Mouse (Mus musculus) lung, postnatal 4 days (tissue): ENCODE measurements at regions not wholly inside any gene's neighbourhood (a gene's known extent, or its start where the extent isn't known, plus 50 kb on each side); places are given as distances from the start of the nearest gene placed in this dataset.
"Not testable (repeated sequence)": the region's sequence is repeated elsewhere in the genome, so short reads cannot be mapped to it uniquely, and the experiment has no call there.

ENCODE experiments used
- DNase-seq, 2 experiments: peaks; one replicate each; pipeline ENCODE4 v3.0.0; 2021

GRCm38 (mm10) chrX:92981141-92981540 is 305.1 kb upstream of the Arx start:
- no peak for DNase-seq

- no peak for DNase-seq
Observed at GRCm38 (mm10) chrX:93002236-93002976, 283.8 kb upstream of the Arx start.

DNA sequence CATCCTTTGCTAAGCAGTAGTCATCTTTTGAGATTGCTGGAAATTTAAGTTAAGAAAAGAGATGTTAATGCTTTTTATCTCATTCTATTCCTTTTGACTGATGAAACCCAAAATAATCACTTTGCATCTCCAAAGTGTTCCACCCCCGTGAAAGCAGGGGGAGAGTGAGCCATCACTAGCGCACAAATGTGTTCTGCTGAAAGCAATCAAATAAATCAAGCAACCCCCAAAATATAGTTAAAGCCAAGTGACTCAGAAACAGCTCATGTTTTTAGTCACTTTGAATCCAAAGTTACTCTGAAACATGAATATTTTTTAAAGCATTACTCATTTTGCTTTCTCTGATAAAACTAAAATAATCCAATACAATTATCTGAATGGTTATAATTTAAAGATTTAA is 279.6 kb upstream of the Arx start:
- DNase-seq, result no peak

DNA sequence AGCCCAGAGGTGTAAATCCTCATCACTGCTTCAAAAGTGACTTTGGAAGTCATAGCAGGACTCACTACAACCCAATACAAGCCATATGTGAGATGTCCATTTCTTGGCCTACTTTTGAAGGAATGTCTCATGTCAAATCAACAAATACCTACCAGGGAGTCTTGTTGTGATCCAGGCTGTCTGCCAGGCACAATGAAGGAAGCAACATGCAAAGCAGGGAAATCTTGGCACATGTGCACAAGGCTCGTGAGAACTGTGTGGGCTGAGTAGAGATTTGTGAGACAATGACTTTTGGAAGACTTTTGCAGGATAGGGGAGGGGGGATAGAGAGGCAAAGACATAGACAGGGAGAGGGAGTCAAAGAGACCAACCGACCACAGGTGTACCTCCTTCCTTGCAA is 274.7 kb upstream of the Arx start:
- DNase-seq, result peak in 1 of 2 experiments; percentile 26

GRCm38 (mm10) chrX:93016391-93016790 is 269.9 kb upstream of the Arx start:
- DNase-seq, result peak in 1 of 2 experiments; percentile 53

GRCm38 (mm10) chrX:93041096-93041495 is 245.1 kb upstream of the Arx start:
- DNase-seq, result no peak

GRCm38 (mm10) chrX:93042736-93043135 is 243.5 kb upstream of the Arx start:
- DNase-seq, result no peak

- DNase-seq, result no peak
Observed at GRCm38 (mm10) chrX:93048967-93049754, 237.1 kb upstream of the Arx start.

GRCm38 (mm10) chrX:93049755-93050143 is 236.5 kb upstream of the Arx start:
- DNase-seq, result no peak

- DNase-seq, result no peak
Observed at GRCm38 (mm10) chrX:93059533-93059932, 226.7 kb upstream of the Arx start.

DNA sequence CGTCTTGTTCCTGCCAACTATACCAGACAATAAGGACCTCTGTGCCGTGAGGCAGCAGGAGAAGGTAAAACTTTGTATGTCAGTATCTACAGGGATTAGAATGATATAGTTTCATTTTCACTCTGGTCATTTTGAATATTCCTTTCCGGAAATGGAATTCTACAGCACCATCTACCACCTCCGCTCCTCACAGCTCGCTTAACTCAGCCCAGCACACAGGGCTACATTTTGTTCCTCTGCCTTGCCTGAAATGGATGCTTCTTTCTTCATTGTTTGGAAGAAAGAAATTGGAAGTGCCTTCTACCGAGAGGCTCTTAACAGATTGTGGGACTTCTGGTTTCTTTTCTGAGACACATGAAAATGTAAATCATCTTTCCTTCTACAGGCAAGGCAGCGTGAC is 217.4 kb upstream of the Arx start:
- DNase-seq, result no peak

DNA sequence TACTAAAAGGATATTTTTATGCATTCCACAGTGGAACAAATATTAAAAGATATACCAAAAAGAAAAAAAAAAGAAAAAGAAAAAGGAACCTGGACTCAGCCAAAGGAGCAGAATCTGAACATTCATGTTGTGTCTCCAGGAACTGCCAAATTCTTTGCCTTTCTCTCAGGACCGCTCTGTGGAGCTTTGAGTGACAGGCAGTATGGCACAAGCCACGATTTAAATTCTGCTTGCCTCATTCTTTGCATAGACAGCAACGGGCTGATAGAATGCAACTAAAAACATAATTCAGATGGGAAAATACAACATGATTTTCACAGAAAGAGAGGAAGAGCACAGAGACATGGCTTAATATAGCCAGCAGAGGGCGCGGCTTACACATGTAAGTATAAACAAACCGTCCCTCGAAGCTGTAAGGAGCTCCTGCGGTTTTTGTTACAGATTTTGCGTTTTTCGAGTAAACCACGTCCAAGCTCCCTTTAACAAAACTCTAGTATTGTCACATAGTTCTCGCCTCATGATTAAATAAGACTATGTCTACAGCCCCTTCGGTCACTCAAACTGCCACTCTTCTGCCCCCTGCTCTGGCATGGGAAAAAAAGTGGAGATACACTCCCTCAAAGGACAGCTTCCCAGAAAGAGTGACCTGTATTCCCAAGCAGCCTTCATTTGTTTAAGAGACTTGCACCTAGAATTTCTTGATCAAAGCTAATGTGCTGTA is 216.5 kb upstream of the Arx start:
- peak in 1 of 2 experiments; percentile 36 for DNase-seq

- no peak for DNase-seq
Observed at GRCm38 (mm10) chrX:93070290-93070611, 216.0 kb upstream of the Arx start.

DNA sequence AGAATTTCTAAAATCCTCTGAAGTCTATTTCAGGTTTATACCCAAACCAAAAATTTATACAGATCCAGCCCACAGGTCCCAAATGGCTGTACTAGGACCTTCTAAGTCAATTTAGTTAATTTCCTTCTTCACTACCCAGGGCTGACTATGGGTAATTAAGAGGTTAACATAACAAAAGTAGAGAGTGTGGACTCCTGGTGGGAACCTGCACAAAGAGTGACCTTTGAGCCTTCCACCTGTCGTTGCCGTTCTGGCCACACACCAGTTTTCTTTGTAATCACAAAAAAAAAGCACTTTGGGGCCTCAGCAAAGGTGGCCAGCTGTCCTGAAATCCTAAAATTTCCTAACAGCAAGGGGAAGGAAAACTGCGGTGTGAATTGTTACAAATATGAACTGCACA is 197.3 kb upstream of the Arx start:
- no peak for DNase-seq

DNA sequence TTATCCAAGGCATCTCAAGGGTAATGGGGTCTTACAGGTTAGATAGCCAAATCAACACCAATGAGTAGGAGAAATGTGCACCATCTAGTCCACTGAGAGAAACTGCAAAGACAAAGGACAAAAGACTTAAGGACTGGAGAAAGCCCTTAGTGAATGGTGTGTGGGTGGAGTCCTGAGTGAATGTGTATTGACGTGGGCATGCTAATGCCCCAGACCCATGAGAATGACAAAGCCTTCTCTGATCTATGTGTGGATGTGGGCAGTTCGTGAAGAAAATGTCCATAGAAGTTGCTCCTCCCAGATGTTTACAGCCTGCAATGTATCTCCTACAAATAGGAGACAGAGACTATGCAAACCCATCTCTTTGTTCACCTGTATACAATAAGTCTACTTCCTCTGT is 188.7 kb upstream of the Arx start:
- DNase-seq, result no peak

- no peak for DNase-seq
Observed at GRCm38 (mm10) chrX:93107930-93108567, 178.2 kb upstream of the Arx start.

DNA sequence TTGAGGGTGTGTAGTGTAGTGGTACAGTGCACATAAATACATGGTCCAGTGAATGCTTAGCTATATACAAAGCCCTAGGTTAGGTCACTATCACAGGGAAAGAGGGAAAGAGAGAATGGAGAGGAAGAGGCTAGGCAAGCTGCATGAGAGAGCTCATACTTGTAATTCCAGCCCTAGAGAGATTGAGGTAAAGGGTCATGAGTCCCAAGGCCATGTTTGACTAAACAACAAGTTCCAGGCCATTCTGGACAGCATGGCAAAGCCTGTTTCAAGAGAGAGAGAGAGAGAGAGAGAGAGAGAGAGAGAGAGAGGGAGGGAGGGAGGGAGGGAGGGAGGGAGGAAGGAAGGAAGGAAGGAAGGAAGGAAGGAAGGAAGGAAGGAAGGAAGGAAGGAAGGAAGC is 131.9 kb upstream of the Arx start:
- DNase-seq, result not testable (repeated sequence)

DNA sequence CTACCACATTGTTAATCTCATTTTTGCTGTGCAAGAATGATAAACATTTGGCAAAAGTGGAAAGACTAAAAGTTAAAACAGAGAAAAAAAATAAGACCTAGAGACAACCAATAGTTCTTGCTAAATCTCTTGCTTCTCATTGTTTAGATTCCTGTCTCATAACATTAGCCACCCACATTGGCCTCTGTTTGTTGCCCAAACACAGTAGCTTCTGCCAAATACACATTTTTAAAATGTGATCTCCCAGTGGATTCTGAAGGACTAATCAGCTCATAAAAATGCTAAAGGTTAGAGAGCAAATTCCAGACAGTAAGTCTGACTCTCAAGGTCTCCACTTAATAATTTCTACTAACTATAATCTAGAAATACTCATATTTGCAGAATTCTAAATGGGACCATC is 127.1 kb upstream of the Arx start:
- no peak for DNase-seq

GRCm38 (mm10) chrX:93160956-93161355 is 125.3 kb upstream of the Arx start:
- no peak for DNase-seq
